Mouse (Mus musculus) granulocyte monocyte progenitor cell, adult 5-6 weeks (primary cell): ENCODE measurements around the gene Ttll7. TPM values are rescaled to one million over a fixed set of nuclear protein-coding genes. Genes with fewer than 3 reads are reported as not detected.
A peak's percentile ranks its signal among the peaks of the same experiment; 100 is the strongest.

ENCODE experiments used
- ATAC-seq: replicated peaks from 2 replicates; pipeline ENCODE4 v1.8.0; 2016; ENCODE audit warnings: mild to moderate bottlenecking, moderate TSS enrichment, inconsistent platforms; ENCODE audit not compliant: poor library complexity, severe bottlenecking
- total RNA-seq, 2 experiments: library from RNA; stranded (forward) in 1 of 2; stranded (reverse) in 1 of 2; fragments of 200-712, 200-1000 nt in 1 of 2; fragments of >200 nt in 1 of 2; fragmentation: Nextera tagmentation in 1 of 2; gene quantifications; 2 replicates each; pipeline ENCODE4 v1.2.3; 2014 to 2017

Gene Ttll7
- total RNA-seq, 2 experiments from 2014 or later, result 0.21 TPM; not detected in 1

GRCm38 (mm10) chr3:146908922-146909321, 56.8 kb downstream of the Ttll7 start:
- no peak; the same call in 1 of the 2 replicates for ATAC-seq

- no peak for ATAC-seq
Measured at GRCm38 (mm10) chr3:146913107-146913506, 60.9 kb downstream of the Ttll7 start.

GRCm38 (mm10) chr3:146914798-146915197, 62.6 kb downstream of the Ttll7 start:
- peak; percentile 97 for ATAC-seq

- no peak for ATAC-seq
Measured at GRCm38 (mm10) chr3:146917891-146918290, 65.7 kb downstream of the Ttll7 start.

GRCm38 (mm10) chr3:146918323-146918722, 66.2 kb downstream of the Ttll7 start:
- no peak for ATAC-seq

- no peak for ATAC-seq
Measured at GRCm38 (mm10) chr3:146927311-146928015, 75.3 kb downstream of the Ttll7 start.

GRCm38 (mm10) chr3:146928141-146928540, 76.0 kb downstream of the Ttll7 start:
- ATAC-seq, result no peak

GRCm38 (mm10) chr3:146929011-146929410, 76.8 kb downstream of the Ttll7 start:
- no peak for ATAC-seq

- no peak for ATAC-seq
Measured at GRCm38 (mm10) chr3:146931190-146931589, 79.0 kb downstream of the Ttll7 start.

- no peak for ATAC-seq
Measured at GRCm38 (mm10) chr3:146932506-146932905, 80.3 kb downstream of the Ttll7 start.

GRCm38 (mm10) chr3:146936888-146937287, 84.7 kb downstream of the Ttll7 start:
- no peak for ATAC-seq

GRCm38 (mm10) chr3:146939391-146940250, 87.5 kb downstream of the Ttll7 start:
- no peak; the same call in 1 of the 2 replicates for ATAC-seq

- ATAC-seq, result no peak
Measured at GRCm38 (mm10) chr3:146943101-146943500, 90.9 kb downstream of the Ttll7 start.

- no peak for ATAC-seq
Measured at GRCm38 (mm10) chr3:146945342-146945741, 93.2 kb downstream of the Ttll7 start.

GRCm38 (mm10) chr3:146945887-146946286, 93.7 kb downstream of the Ttll7 start:
- ATAC-seq, result peak; percentile 93

GRCm38 (mm10) chr3:146946641-146947040, 94.5 kb downstream of the Ttll7 start:
- no peak for ATAC-seq

GRCm38 (mm10) chr3:146956792-146957191, 104.6 kb downstream of the Ttll7 start:
- no peak for ATAC-seq

GRCm38 (mm10) chr3:146962838-146963237, 110.7 kb downstream of the Ttll7 start:
- no peak for ATAC-seq

GRCm38 (mm10) chr3:146964384-146964783, 112.2 kb downstream of the Ttll7 start:
- peak; percentile 96 for ATAC-seq

GRCm38 (mm10) chr3:146967242-146967641, 115.1 kb downstream of the Ttll7 start:
- ATAC-seq, result no peak

- no peak for ATAC-seq
Measured at GRCm38 (mm10) chr3:146967834-146968233, 115.7 kb downstream of the Ttll7 start.
